Mouse (Mus musculus) liver, embryonic 14.5 days (tissue): ENCODE measurements at regions not wholly inside any gene's neighbourhood (a gene's known extent, or its start where the extent isn't known, plus 50 kb on each side); places are given as distances from the start of the nearest gene placed in this dataset.

Experiments
- ATAC-seq: fragments of 200-750 bp; cut with Nextera tagmentation; 2 replicates; pipeline ENCODE4 v1.8.0; 2017; ENCODE audit warnings: moderate number of reproducible peaks, mild to moderate bottlenecking, moderate library complexity; ENCODE audit not compliant: insufficient read depth
- DNase-seq, 3 experiments: peaks; one replicate each; pipeline ENCODE4 v3.0.0-alpha.2; 2012 to 2013; ENCODE audit warnings: low read depth in 3 of 3, low spot score in 3 of 3
- H3K27ac ChIP-seq: fragments of 300-500 bp; sonication (generic); 2 replicates; pipeline ENCODE4 v1.5.1; 2014; ENCODE audit warnings: moderate library complexity, mild to moderate bottlenecking, control low read depth, inconsistent platforms
- H3K27me3 ChIP-seq: fragments of 300-500 bp; sonication (generic); 2 replicates; pipeline ENCODE4 v1.6.1; 2014; ENCODE audit warnings: mild to moderate bottlenecking, low read length, moderate library complexity; ENCODE audit not compliant: control insufficient read depth, insufficient read depth
- H3K36me3 ChIP-seq: fragments of 300-500 bp; sonication (generic); replicated peaks from 2 replicates; pipeline ENCODE4 v1.6.1; 2014; ENCODE audit warnings: low read depth; ENCODE audit not compliant: control insufficient read depth, insufficient read depth
- H3K4me1 ChIP-seq, 2 experiments: fragments of 200-500 bp in 1 of 2; fragments of 300-500 bp in 1 of 2; sonication (generic) in 1 of 2; replicated peaks; 2 replicates each; pipeline ENCODE4 v1.6.1; 2012 to 2014; ENCODE audit warnings: antibody characterized with exemption in 1 of 2, inconsistent platforms in 1 of 2, low read length in 1 of 2; ENCODE audit not compliant: control insufficient read depth in 2 of 2, insufficient read depth in 2 of 2
- H3K4me2 ChIP-seq: fragments of 300-500 bp; sonication (generic); 2 replicates; pipeline ENCODE4 v1.6.1; 2014; ENCODE audit warnings: low read depth, mild to moderate bottlenecking, control low read depth, moderate library complexity
- H3K4me3 ChIP-seq, 2 experiments: fragments of 200-500 bp in 1 of 2; fragments of 300-500 bp in 1 of 2; sonication (generic) in 1 of 2; 2 replicates each; pipeline ENCODE4 v1.5.1; 2012 to 2014; ENCODE audit warnings: low read depth in 2 of 2, low read length in 2 of 2, mild to moderate bottlenecking in 2 of 2, control low read depth in 1 of 2, inconsistent platforms in 1 of 2, moderate library complexity in 1 of 2; ENCODE audit not compliant: insufficient read depth in 1 of 2
- H3K9ac ChIP-seq: fragments of 300-500 bp; sonication (generic); replicated peaks from 2 replicates; pipeline ENCODE4 v1.6.1; 2014; ENCODE audit warnings: mild to moderate bottlenecking, control low read depth, moderate library complexity
- H3K9me3 ChIP-seq: fragments of 300-500 bp; sonication (generic); 2 replicates; pipeline ENCODE4 v1.6.1; 2016; ENCODE audit warnings: low read length, mixed read lengths; ENCODE audit not compliant: control insufficient read depth
- CTCF ChIP-seq: IDR thresholded peaks from 2 replicates; pipeline ENCODE4 v1.5.1; 2016; ENCODE audit warnings: antibody characterized with exemption, low read depth, control low read depth
- EP300 ChIP-seq: IDR thresholded peaks from 2 replicates; pipeline ENCODE4 v1.6.1; 2016; ENCODE audit warnings: antibody characterized with exemption, low read depth
- WGBS: fragments of 180-500 bp; shearing (Covaris S2); extraction: QIAGEN DNeasy Blood & Tissue Kit; methylation state at CpG from one replicate; pipeline ENCODE4 v1.1.7; 2014; ENCODE audit not compliant: insufficient replicate concordance; 5-methylcytosine and 5-hydroxymethylcytosine counted together

DNA sequence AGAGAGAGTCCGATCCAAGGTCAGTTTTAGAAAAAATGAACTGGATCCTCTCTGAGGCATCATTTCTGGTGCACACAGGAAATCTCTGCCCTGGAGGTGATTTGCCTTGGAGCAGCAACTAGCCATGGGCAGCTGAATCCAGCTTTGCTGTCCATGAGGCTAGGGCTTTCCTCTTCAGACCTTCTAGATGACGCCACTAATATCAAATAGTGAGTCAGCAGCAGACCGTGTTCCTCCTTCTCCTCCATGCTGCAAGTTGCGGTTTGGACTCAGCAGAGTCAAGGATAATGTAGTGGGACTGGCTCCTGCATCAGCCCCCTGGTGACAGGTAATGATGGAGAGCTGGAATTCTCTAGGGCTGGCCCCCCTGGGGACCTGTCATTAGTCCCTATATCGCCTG lies 118.8 kb upstream of the 1600014C23Rik start:
- Histone ChIP-seq H3K9me3 (no peaks in the 10 kb centered on the region), H3K9ac (no peak overlapping the region), H3K27me3 (no peaks in the 10 kb centered on the region), H3K27ac (no peak overlapping the region), H3K36me3 (no peaks in the 10 kb centered on the region), H3K4me3 (no peak overlapping the region), H3K4me2 (no peak overlapping the region), H3K4me1 (no peaks in the 10 kb centered on the region)
- no peak for DNase-seq
- 17% methylated on average over 5 of the region's 5 CpGs for WGBS
- ATAC-seq = no peak
- TF ChIP-seq CTCF (no peak), EP300 (no peak)

DNA sequence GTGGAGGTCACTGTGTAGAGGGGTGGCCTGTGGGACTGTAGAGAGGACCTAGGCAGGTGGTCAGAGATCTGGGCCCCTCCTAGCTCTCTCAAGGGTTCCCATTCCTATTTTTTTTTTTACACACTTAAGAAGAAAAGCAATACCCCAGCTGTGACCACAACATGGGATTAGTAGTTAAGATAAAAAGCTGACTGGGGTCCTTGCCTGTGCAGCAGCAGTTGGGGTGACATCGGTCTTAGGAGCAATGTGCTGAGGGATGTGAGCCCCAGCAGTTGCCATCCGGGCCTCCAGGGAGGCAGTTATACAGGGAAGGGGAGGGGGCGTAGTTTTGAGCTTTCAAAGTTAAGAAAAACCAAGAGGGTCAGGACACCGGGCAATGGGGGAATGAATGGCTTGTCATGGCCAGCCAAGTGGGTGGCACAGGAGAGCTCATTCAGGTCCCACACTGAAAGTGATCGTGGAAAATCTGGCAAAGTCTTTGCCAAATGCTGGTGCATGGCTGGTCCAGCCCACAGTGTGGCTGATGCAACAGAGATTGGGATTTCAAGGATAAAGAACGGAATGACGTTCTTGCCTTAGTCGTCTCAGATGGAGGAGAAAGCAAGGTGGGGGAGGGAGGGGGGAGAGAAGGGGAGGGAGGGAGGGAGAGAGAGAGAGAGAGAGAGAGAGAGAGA lies 118.2 kb upstream of the 1600014C23Rik start:
- TF ChIP-seq EP300 = no peak
- TF ChIP-seq CTCF = no peak
- no peak overlapping the region for H3K4me2 ChIP-seq
- no peak overlapping the region for H3K27ac ChIP-seq
- WGBS = 46% methylated on average over 8 of the region's 8 CpGs
- H3K9ac ChIP-seq = no peak overlapping the region
- no peaks in the 10 kb centered on the region for H3K36me3 ChIP-seq
- no peaks in the 10 kb centered on the region for H3K27me3 ChIP-seq
- H3K9me3 ChIP-seq = no peaks in the 10 kb centered on the region
- no peaks in the 10 kb centered on the region for H3K4me1 ChIP-seq
- ATAC-seq (no peak), DNase-seq (no peak)
- H3K4me3 ChIP-seq = no peak overlapping the region

DNA sequence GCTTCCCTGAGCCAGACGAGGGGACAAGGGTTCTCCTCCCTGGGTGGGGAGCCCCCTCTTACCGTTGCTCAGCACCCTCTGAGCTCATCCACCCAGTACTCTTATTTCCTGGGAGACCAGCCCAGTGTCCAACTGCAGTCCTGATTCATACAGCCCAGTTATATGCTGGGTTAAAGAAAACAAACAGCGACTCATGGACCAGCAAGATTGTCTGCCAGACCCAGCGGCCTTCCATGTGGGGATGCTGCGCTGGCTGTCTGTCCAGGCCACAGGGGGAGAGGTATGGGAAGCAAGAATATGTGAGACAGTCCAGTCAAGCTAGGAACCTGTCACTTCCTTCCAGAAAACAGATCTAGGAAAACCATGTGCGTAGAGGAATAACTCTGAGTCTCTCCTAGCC lies 117.3 kb upstream of the 1600014C23Rik start:
- no peak for ATAC-seq

DNA sequence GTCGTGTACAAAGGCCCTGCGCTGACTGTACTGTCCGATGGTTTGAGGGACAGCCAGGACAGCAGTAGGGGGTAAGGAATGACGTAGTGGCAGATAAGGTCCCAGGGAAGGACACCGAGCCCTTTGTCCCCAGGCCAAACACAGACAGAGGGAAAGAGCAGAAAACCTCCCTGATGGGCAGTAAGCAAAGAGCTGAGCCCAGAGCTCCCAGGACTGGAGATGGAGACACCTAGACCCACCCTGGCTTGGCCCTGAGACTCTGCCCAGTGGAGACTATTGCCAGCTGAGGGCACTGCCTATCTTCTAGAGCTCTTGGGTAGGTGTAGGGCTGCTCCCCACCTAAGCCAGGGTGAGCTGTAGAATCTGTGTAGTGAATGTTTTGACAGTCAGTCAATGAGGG lies 116.5 kb upstream of the 1600014C23Rik start:
- Histone ChIP-seq H3K4me2 (no peak overlapping the region), H3K27ac (no peak overlapping the region), H3K27me3 (no peaks in the 10 kb centered on the region), H3K9me3 (peaks cover 2% of the 10 kb centered on the region; the same call in 1 of the 2 replicates), H3K4me1 (no peaks in the 10 kb centered on the region), H3K4me3 (no peak overlapping the region), H3K9ac (no peak overlapping the region), H3K36me3 (no peaks in the 10 kb centered on the region)
- ATAC-seq = no peak
- TF ChIP-seq EP300 (no peak), CTCF (no peak)
- 62% methylated on average over 5 of the region's 5 CpGs for WGBS
- DNase-seq = no peak

More for the DNA sequence above, 117.3 kb upstream of the 1600014C23Rik start:
- TF ChIP-seq CTCF = no peak
- no peak for TF ChIP-seq EP300
- Histone ChIP-seq H3K36me3 (no peaks in the 10 kb centered on the region), H3K9ac (no peak overlapping the region), H3K4me3 (no peak overlapping the region), H3K27me3 (no peaks in the 10 kb centered on the region), H3K4me1 (no peaks in the 10 kb centered on the region), H3K27ac (no peak overlapping the region), H3K9me3 (peaks cover 1% of the 10 kb centered on the region; the same call in 1 of the 2 replicates), H3K4me2 (no peak overlapping the region)
- DNase-seq = no peak
- WGBS = 59% methylated on average over 6 of the region's 6 CpGs

DNA sequence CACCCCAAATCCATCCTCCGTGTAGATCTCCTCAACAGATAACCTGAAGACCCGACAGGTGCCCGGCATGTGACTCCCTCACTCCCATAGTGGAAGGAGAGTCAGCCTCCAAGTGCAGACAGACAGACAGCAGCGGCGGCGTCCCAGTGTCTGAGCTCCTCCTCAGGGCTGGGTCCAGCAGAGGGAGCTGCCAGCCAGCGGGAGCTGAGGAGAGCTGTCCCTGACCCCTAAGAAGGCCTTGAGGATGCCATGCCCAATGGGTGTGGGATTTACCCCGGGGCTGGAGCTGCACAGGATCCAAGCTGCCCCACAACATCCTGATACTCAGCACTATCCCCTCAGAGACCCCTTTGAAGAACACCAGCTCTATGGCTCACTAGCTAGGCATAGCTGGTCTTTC lies 115.0 kb upstream of the 1600014C23Rik start:
- no peak overlapping the region for H3K4me3 ChIP-seq
- no peak for DNase-seq
- H3K36me3 ChIP-seq = no peaks in the 10 kb centered on the region
- 33% methylated on average over 8 of the region's 8 CpGs for WGBS
- no peak for TF ChIP-seq EP300
- TF ChIP-seq CTCF = peak; percentile 65
- peaks cover 2% of the 10 kb centered on the region; the same call in 1 of the 2 replicates for H3K9me3 ChIP-seq
- H3K4me2 ChIP-seq = no peak overlapping the region
- no peak overlapping the region for H3K27ac ChIP-seq
- no peak overlapping the region for H3K9ac ChIP-seq
- H3K27me3 ChIP-seq = no peaks in the 10 kb centered on the region
- no peaks in the 10 kb centered on the region for H3K4me1 ChIP-seq
- no peak for ATAC-seq
